Mouse (Mus musculus) ZHBTc4 (cell line): Measurements from ENCODE around the gene Gm20896.
"Not testable (repeated sequence)": the region's sequence is repeated elsewhere in the genome, so short reads cannot be mapped to it uniquely, and the experiment has no call there.

Experiments used
- DNase-seq: peaks from one replicate; pipeline ENCODE4 v3.0.0-alpha.2; 2011; ENCODE audit warnings: low read depth, low spot score

Gm20896 gene

DNA sequence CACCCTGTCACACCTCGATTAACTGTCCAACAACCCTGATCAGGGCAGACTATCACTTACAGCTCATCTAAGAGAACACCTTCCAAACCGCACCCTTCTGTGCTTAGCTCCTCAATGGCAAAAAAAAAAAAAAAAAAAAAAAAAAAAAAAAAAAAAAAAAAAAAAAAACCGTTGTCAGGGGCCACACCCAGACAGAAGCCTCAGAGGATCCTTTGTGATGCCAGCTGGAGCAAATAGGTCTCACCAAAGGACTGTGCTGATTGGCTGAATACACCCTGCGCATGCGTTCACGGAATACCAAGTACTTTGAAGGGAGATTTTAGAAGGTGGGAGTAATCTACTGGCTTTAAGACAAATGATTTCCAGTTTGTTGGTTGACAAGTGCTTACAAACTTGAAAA is at the start of gene Gm20896:
Gene Gm20896 (minus strand): TSS at position 101 of the 400 bp plus-strand sequence.
- DNase-seq = not testable (repeated sequence)
